Mouse (Mus musculus) midbrain, embryonic 15.5 days (tissue): ENCODE data around the gene Smok3b. TPM values are rescaled to one million over a fixed set of nuclear protein-coding genes. Genes with fewer than 3 reads are reported as not detected.
"Not testable (repeated sequence)": the region's sequence is repeated elsewhere in the genome, so short reads cannot be mapped to it uniquely, and the experiment has no call there.

Experiments
- ATAC-seq: fragments of 200-750 bp; cut with Nextera tagmentation; replicated peaks from 2 replicates; pipeline ENCODE4 v1.8.0; 2017; ENCODE audit warnings: moderate TSS enrichment
- H3K27ac ChIP-seq: fragments of 300-500 bp; sonication (generic); 2 replicates; pipeline ENCODE4 v1.5.1; 2015; ENCODE audit warnings: mild to moderate bottlenecking, inconsistent platforms
- H3K27me3 ChIP-seq: fragments of 300-500 bp; sonication (generic); replicated peaks from 2 replicates; pipeline ENCODE4 v1.6.1; 2015; ENCODE audit warnings: inconsistent platforms
- H3K36me3 ChIP-seq: fragments of 300-500 bp; sonication (generic); replicated peaks from 2 replicates; pipeline ENCODE4 v1.6.1; 2015; ENCODE audit warnings: inconsistent platforms
- H3K4me1 ChIP-seq: fragments of 300-500 bp; sonication (generic); 2 replicates; pipeline ENCODE4 v1.6.1; 2015; ENCODE audit warnings: inconsistent platforms
- H3K4me2 ChIP-seq: fragments of 300-500 bp; sonication (generic); 2 replicates; pipeline ENCODE4 v1.6.1; 2015; ENCODE audit warnings: inconsistent platforms, mild to moderate bottlenecking, moderate library complexity
- H3K4me3 ChIP-seq: fragments of 300-500 bp; sonication (generic); 2 replicates; pipeline ENCODE4 v1.5.1; 2015; ENCODE audit warnings: mild to moderate bottlenecking, inconsistent platforms
- H3K9ac ChIP-seq: fragments of 300-500 bp; sonication (generic); 2 replicates; pipeline ENCODE4 v1.6.1; 2015; ENCODE audit warnings: mild to moderate bottlenecking, inconsistent platforms
- H3K9me3 ChIP-seq: fragments of 300-500 bp; sonication (generic); 2 replicates; pipeline ENCODE4 v1.6.1; 2016; ENCODE audit warnings: inconsistent platforms
- WGBS: fragments of 180-500 bp; shearing (Covaris S2); methylation state at CpG from one replicate; pipeline ENCODE4 v1.1.7; 2015; ENCODE audit warnings: mixed read lengths; 5-methylcytosine and 5-hydroxymethylcytosine counted together
- polyA plus RNA-seq: library from polyadenylated mRNA; unstranded; fragments of >200 nt; fragmentation: Nextera tagmentation; extraction: Ambion mirVana; gene quantifications from 2 replicates; pipeline ENCODE4 v1.2.1, GENCODE M21; 2015

Gene Smok3b
- polyA plus RNA-seq, 1 experiment from 2014 or later: not detected

GRCm38 (mm10) chr5:138019577-138019976, 1.7 kb upstream of the Smok3b start:
- not testable (repeated sequence) for H3K4me1 ChIP-seq, H3K27me3 ChIP-seq, H3K4me2 ChIP-seq, H3K9me3 ChIP-seq, ATAC-seq, H3K4me3 ChIP-seq, H3K27ac ChIP-seq, H3K9ac ChIP-seq, H3K36me3 ChIP-seq
- 93% methylated on average over 4 of the region's 4 CpGs for WGBS

- not testable (repeated sequence) for H3K36me3 ChIP-seq, H3K4me1 ChIP-seq, ATAC-seq, H3K27ac ChIP-seq, H3K4me2 ChIP-seq, H3K9ac ChIP-seq, H3K4me3 ChIP-seq, H3K27me3 ChIP-seq, H3K9me3 ChIP-seq
- no CpG with 5 or more reads among the region's 5 CpGs for WGBS
These were observed 31.7 kb downstream of the Smok3b start, which contains the start of gene Smok3c for GRCm38 (mm10) chr5:138052894-138053293. Smok3c (plus strand) TSS chr5:138053194.

- Histone ChIP-seq H3K4me3 (no peak overlapping the region), H3K36me3 (no peaks in the 10 kb centered on the region), H3K4me1 (no peaks in the 10 kb centered on the region), H3K9me3 (no peaks in the 10 kb centered on the region), H3K27me3 (no peaks in the 10 kb centered on the region), H3K4me2 (no peak overlapping the region), H3K9ac (no peak overlapping the region), H3K27ac (no peak overlapping the region)
- no peak for ATAC-seq
- 92% methylated on average over 4 of the region's 4 CpGs for WGBS
These were observed 52.6 kb downstream of the Smok3b start for GRCm38 (mm10) chr5:138073803-138074202.

- Histone ChIP-seq H3K9ac (no peak overlapping the region), H3K27ac (no peak overlapping the region), H3K27me3 (no peaks in the 10 kb centered on the region), H3K36me3 (no peaks in the 10 kb centered on the region), H3K4me2 (no peak overlapping the region), H3K9me3 (no peaks in the 10 kb centered on the region), H3K4me3 (no peak overlapping the region), H3K4me1 (no peaks in the 10 kb centered on the region)
- WGBS: 79% methylated on average over 3 of the region's 3 CpGs
- ATAC-seq: no peak
These were observed 54.5 kb downstream of the Smok3b start for GRCm38 (mm10) chr5:138075684-138076083.

GRCm38 (mm10) chr5:138076148-138076547, 54.9 kb downstream of the Smok3b start:
- Histone ChIP-seq H3K4me1 (no peaks in the 10 kb centered on the region), H3K4me2 (no peak overlapping the region), H3K9ac (no peak overlapping the region), H3K27ac (no peak overlapping the region), H3K36me3 (no peaks in the 10 kb centered on the region), H3K27me3 (no peaks in the 10 kb centered on the region), H3K9me3 (no peaks in the 10 kb centered on the region), H3K4me3 (no peak overlapping the region)
- 55% methylated on average over 2 of the region's 2 CpGs for WGBS
- no peak for ATAC-seq

GRCm38 (mm10) chr5:138080456-138080855, 59.2 kb downstream of the Smok3b start:
- Histone ChIP-seq H3K4me3 (no peak overlapping the region), H3K27ac (no peak overlapping the region), H3K27me3 (no peaks in the 10 kb centered on the region), H3K9me3 (no peaks in the 10 kb centered on the region), H3K36me3 (no peaks in the 10 kb centered on the region), H3K4me1 (0 out of 2 replicates have a peak, but pooled peaks cover 3% of the 10 kb centered on the region), H3K9ac (no peak overlapping the region), H3K4me2 (no peak overlapping the region)
- WGBS: 94% methylated on average over 5 of the region's 5 CpGs
- no peak for ATAC-seq

GRCm38 (mm10) chr5:138081446-138081845, 60.2 kb downstream of the Smok3b start:
- WGBS: 83% methylated on average over 9 of the region's 9 CpGs
- Histone ChIP-seq H3K36me3 (no peaks in the 10 kb centered on the region), H3K4me1 (peaks cover 9% of the 10 kb centered on the region), H3K27ac (no peak overlapping the region), H3K9me3 (no peaks in the 10 kb centered on the region), H3K9ac (no peak overlapping the region), H3K4me3 (no peak overlapping the region), H3K27me3 (no peaks in the 10 kb centered on the region), H3K4me2 (no peak overlapping the region)
- ATAC-seq: no peak

- H3K27ac ChIP-seq: no peak overlapping the region
- H3K4me1 ChIP-seq: peaks cover 29% of the 10 kb centered on the region
- no peak for ATAC-seq
- no peak overlapping the region for H3K9ac ChIP-seq
- WGBS: 67% methylated on average over 2 of the region's 2 CpGs
- no peak overlapping the region for H3K4me2 ChIP-seq
- H3K27me3 ChIP-seq: no peaks in the 10 kb centered on the region
- 0 out of 2 replicates have a peak, but pooled peaks cover 12% of the 10 kb centered on the region for H3K36me3 ChIP-seq
- H3K4me3 ChIP-seq: no peak overlapping the region
- no peaks in the 10 kb centered on the region for H3K9me3 ChIP-seq
These were observed 62.2 kb downstream of the Smok3b start for GRCm38 (mm10) chr5:138083318-138083900.

- no peak overlapping the region for H3K9ac ChIP-seq
- 91% methylated on average over 2 of the region's 2 CpGs for WGBS
- no peak overlapping the region for H3K27ac ChIP-seq
- peaks cover 34% of the 10 kb centered on the region for H3K4me1 ChIP-seq
- no peaks in the 10 kb centered on the region for H3K9me3 ChIP-seq
- H3K4me3 ChIP-seq: no peak overlapping the region
- H3K27me3 ChIP-seq: no peaks in the 10 kb centered on the region
- H3K4me2 ChIP-seq: no peak overlapping the region
- H3K36me3 ChIP-seq: 0 out of 2 replicates have a peak, but pooled peaks cover 12% of the 10 kb centered on the region
- no peak for ATAC-seq
These were observed 62.7 kb downstream of the Smok3b start for GRCm38 (mm10) chr5:138083936-138084335.

GRCm38 (mm10) chr5:138084507-138084906, 63.3 kb downstream of the Smok3b start:
- Histone ChIP-seq H3K9ac (peak overlapping the region; percentile 13; the same call in 1 of the 2 replicates), H3K4me2 (peak overlapping the region; percentile 77), H3K27ac (no peak overlapping the region), H3K4me1 (peaks cover 37% of the 10 kb centered on the region), H3K9me3 (no peaks in the 10 kb centered on the region), H3K27me3 (no peaks in the 10 kb centered on the region), H3K36me3 (0 out of 2 replicates have a peak, but pooled peaks cover 12% of the 10 kb centered on the region), H3K4me3 (peak overlapping the region; percentile 98)
- ATAC-seq: peak; percentile 59
- WGBS: 65% methylated on average over 2 of the region's 2 CpGs

- Histone ChIP-seq H3K27ac (peak within 1 kb of the TSS; percentile 92), H3K9me3 (no peaks in the 10 kb centered on the region), H3K27me3 (no peaks in the 10 kb centered on the region), H3K36me3 (0 out of 2 replicates have a peak, but pooled peaks cover 12% of the 10 kb centered on the region), H3K4me3 (peak within 1 kb of the TSS; percentile 98), H3K9ac (peak within 1 kb of the TSS; percentile 100), H3K4me2 (peak within 1 kb of the TSS; percentile 77), H3K4me1 (peaks cover 37% of the 10 kb centered on the region)
- WGBS: under 1% methylated on average over 27 of the region's 27 CpGs
- peak; percentile 97 for ATAC-seq
These were observed 63.8 kb downstream of the Smok3b start, which contains the start of gene Zkscan1 for GRCm38 (mm10) chr5:138084996-138085395. Zkscan1 (plus strand) TSS chr5:138085084.

GRCm38 (mm10) chr5:138085421-138085911, 64.2 kb downstream of the Smok3b start:
- no peaks in the 10 kb centered on the region for H3K9me3 ChIP-seq
- WGBS: under 1% methylated on average over 18 of the region's 18 CpGs
- H3K4me1 ChIP-seq: peaks cover 37% of the 10 kb centered on the region
- peak; percentile 40; the same call in 1 of the 2 replicates for ATAC-seq
- H3K27me3 ChIP-seq: no peaks in the 10 kb centered on the region
- peak overlapping the region; percentile 92 for H3K27ac ChIP-seq
- H3K36me3 ChIP-seq: 0 out of 2 replicates have a peak, but pooled peaks cover 12% of the 10 kb centered on the region
- peak overlapping the region; percentile 100 for H3K9ac ChIP-seq
- peak overlapping the region; percentile 98 for H3K4me3 ChIP-seq
- H3K4me2 ChIP-seq: peak overlapping the region; percentile 77

GRCm38 (mm10) chr5:138086842-138087241, 65.6 kb downstream of the Smok3b start:
- H3K4me2 ChIP-seq: peak overlapping the region; percentile 77
- 70% methylated on average over 3 of the region's 3 CpGs for WGBS
- peak overlapping the region; percentile 98; the same call in 1 of the 2 replicates for H3K4me3 ChIP-seq
- peaks cover 37% of the 10 kb centered on the region for H3K4me1 ChIP-seq
- ATAC-seq: no peak
- H3K27me3 ChIP-seq: no peaks in the 10 kb centered on the region
- peak overlapping the region; percentile 100 for H3K9ac ChIP-seq
- H3K27ac ChIP-seq: no peak overlapping the region
- no peaks in the 10 kb centered on the region for H3K9me3 ChIP-seq
- H3K36me3 ChIP-seq: 0 out of 2 replicates have a peak, but pooled peaks cover 12% of the 10 kb centered on the region
